Mouse (Mus musculus) olfactory bulb, adult 2 months (tissue): ENCODE results near the gene Yes1.

ENCODE experiments used
- CTCF ChIP-seq: fragments of 200-500 bp; IDR thresholded peaks from 2 replicates; pipeline ENCODE4 v1.5.1; 2012; ENCODE audit warnings: low read depth, mild to moderate bottlenecking, low read length, moderate library complexity; ENCODE audit not compliant: insufficient read depth
- POLR2A ChIP-seq: fragments of 200-500 bp; IDR thresholded peaks from 2 replicates; pipeline ENCODE4 v1.6.1; 2012; ENCODE audit warnings: mild to moderate bottlenecking, low read depth, low read length, moderate library complexity; ENCODE audit not compliant: insufficient read depth

- TF ChIP-seq CTCF, result no peak
- no peak for TF ChIP-seq POLR2A
Observed at GRCm38 (mm10) chr5:32624777-32625176, 13.8 kb downstream of the Yes1 start.
